Mouse (Mus musculus) forebrain, embryonic 16.5 days (tissue): ENCODE measurements around the gene Ggcx. TPM values are rescaled to one million over a fixed set of nuclear protein-coding genes. Genes with fewer than 3 reads are reported as not detected.

Source experiments
- ATAC-seq: fragments of 200-750 bp; cut with Nextera tagmentation; 2 replicates; pipeline ENCODE4 v1.8.0; 2017; ENCODE audit warnings: mild to moderate bottlenecking, moderate library complexity
- H3K27ac ChIP-seq: fragments of 300-500 bp; sonication (generic); 2 replicates; pipeline ENCODE4 v1.5.1; 2014; ENCODE audit warnings: low read length, control low read depth
- H3K27me3 ChIP-seq: fragments of 300-500 bp; sonication (generic); replicated peaks from 2 replicates; pipeline ENCODE4 v1.6.1; 2014; ENCODE audit warnings: low read length; ENCODE audit not compliant: control insufficient read depth, insufficient read depth
- H3K36me3 ChIP-seq: fragments of 300-500 bp; sonication (generic); 2 replicates; pipeline ENCODE4 v1.6.1; 2014; ENCODE audit not compliant: control insufficient read depth, insufficient read depth
- H3K4me1 ChIP-seq: fragments of 300-500 bp; sonication (generic); replicated peaks from 2 replicates; pipeline ENCODE4 v1.6.1; 2014; ENCODE audit warnings: low read length; ENCODE audit not compliant: control insufficient read depth, insufficient read depth
- H3K4me2 ChIP-seq: fragments of 300-500 bp; sonication (generic); 2 replicates; pipeline ENCODE4 v1.6.1; 2014; ENCODE audit warnings: mild to moderate bottlenecking, low read length, control low read depth
- H3K4me3 ChIP-seq: fragments of 300-500 bp; sonication (generic); replicated peaks from 2 replicates; pipeline ENCODE4 v1.5.1; 2014; ENCODE audit warnings: mild to moderate bottlenecking, low read length, control low read depth
- H3K9ac ChIP-seq: fragments of 300-500 bp; sonication (generic); replicated peaks from 2 replicates; pipeline ENCODE4 v1.6.1; 2014; ENCODE audit warnings: low read depth, low read length, control low read depth
- H3K9me3 ChIP-seq: fragments of 300-500 bp; sonication (generic); 2 replicates; pipeline ENCODE4 v1.6.1; 2016; ENCODE audit warnings: low read length; ENCODE audit not compliant: control insufficient read depth
- WGBS: fragments of 180-500 bp; shearing (Covaris S2); extraction: QIAGEN DNeasy Blood & Tissue Kit; methylation state at CpG from one replicate; pipeline ENCODE4 v1.1.7; 2014; 5-methylcytosine and 5-hydroxymethylcytosine counted together
- polyA plus RNA-seq: library from polyadenylated mRNA; unstranded; fragments of >200 nt; fragmentation: Nextera tagmentation; extraction: Ambion mirVana; gene quantifications from 2 replicates; pipeline ENCODE4 v1.2.1, GENCODE M21; 2015

Ggcx gene
- polyA plus RNA-seq, 1 experiment from 2014 or later: 17.2 TPM

- no peak for ATAC-seq
- Histone ChIP-seq H3K4me2 (no peak overlapping the region), H3K27me3 (no peaks in the 10 kb centered on the region; the same call in 1 of the 2 replicates), H3K36me3 (no peaks in the 10 kb centered on the region), H3K4me1 (peaks cover 11% of the 10 kb centered on the region), H3K27ac (no peak overlapping the region), H3K4me3 (no peak overlapping the region), H3K9ac (no peak overlapping the region), H3K9me3 (no peaks in the 10 kb centered on the region)
- 88% methylated on average over 5 of the region's 5 CpGs for WGBS
Observed at GRCm38 (mm10) chr6:72392341-72392740, 21.8 kb upstream of the Ggcx start.

- ATAC-seq: no peak
Observed at GRCm38 (mm10) chr6:72396837-72397251, 17.3 kb upstream of the Ggcx start.

GRCm38 (mm10) chr6:72399967-72400366 lies 14.1 kb upstream of the Ggcx start:
- WGBS: 70% methylated on average over 2 of the region's 2 CpGs

More at GRCm38 (mm10) chr6:72396837-72397251, 17.3 kb upstream of the Ggcx start:
- Histone ChIP-seq H3K27me3 (no peaks in the 10 kb centered on the region), H3K9me3 (no peaks in the 10 kb centered on the region), H3K4me1 (no peaks in the 10 kb centered on the region), H3K9ac (no peak overlapping the region), H3K4me3 (no peak overlapping the region), H3K4me2 (no peak overlapping the region), H3K27ac (no peak overlapping the region), H3K36me3 (no peaks in the 10 kb centered on the region)
- 82% methylated on average over 10 of the region's 10 CpGs for WGBS

GRCm38 (mm10) chr6:72401875-72402274 lies 12.2 kb upstream of the Ggcx start:
- H3K27me3 ChIP-seq: no peaks in the 10 kb centered on the region
- ATAC-seq: 0 out of 2 replicates have a peak, but pooled peaks have one; percentile 38
- 25% methylated on average over 7 of the region's 7 CpGs for WGBS
- no peak overlapping the region for H3K4me2 ChIP-seq
- H3K9me3 ChIP-seq: no peaks in the 10 kb centered on the region
- no peak overlapping the region for H3K27ac ChIP-seq
- H3K4me1 ChIP-seq: no peaks in the 10 kb centered on the region
- H3K36me3 ChIP-seq: no peaks in the 10 kb centered on the region
- no peak overlapping the region for H3K9ac ChIP-seq
- no peak overlapping the region for H3K4me3 ChIP-seq

More at GRCm38 (mm10) chr6:72399967-72400366, 14.1 kb upstream of the Ggcx start:
- Histone ChIP-seq H3K9ac (no peak overlapping the region), H3K4me1 (no peaks in the 10 kb centered on the region), H3K4me2 (no peak overlapping the region), H3K36me3 (no peaks in the 10 kb centered on the region), H3K9me3 (no peaks in the 10 kb centered on the region), H3K4me3 (no peak overlapping the region), H3K27ac (no peak overlapping the region), H3K27me3 (no peaks in the 10 kb centered on the region)
- ATAC-seq: no peak

- no peak overlapping the region for H3K9ac ChIP-seq
- no peaks in the 10 kb centered on the region for H3K27me3 ChIP-seq
- H3K9me3 ChIP-seq: no peaks in the 10 kb centered on the region
- 84% methylated on average over 7 of the region's 7 CpGs for WGBS
- no peaks in the 10 kb centered on the region for H3K36me3 ChIP-seq
- ATAC-seq: no peak
- no peaks in the 10 kb centered on the region for H3K4me1 ChIP-seq
- H3K4me3 ChIP-seq: no peak overlapping the region
- H3K27ac ChIP-seq: no peak overlapping the region
- H3K4me2 ChIP-seq: no peak overlapping the region
Observed at GRCm38 (mm10) chr6:72405356-72405755, 8.8 kb upstream of the Ggcx start.

- Histone ChIP-seq H3K4me2 (no peak overlapping the region), H3K27me3 (no peaks in the 10 kb centered on the region), H3K27ac (no peak overlapping the region), H3K9me3 (no peaks in the 10 kb centered on the region), H3K9ac (no peak overlapping the region), H3K4me3 (no peak overlapping the region), H3K4me1 (no peaks in the 10 kb centered on the region), H3K36me3 (no peaks in the 10 kb centered on the region)
- 2% methylated on average over 5 of the region's 5 CpGs for WGBS
- ATAC-seq: peak; percentile 45
Observed at GRCm38 (mm10) chr6:72407119-72407518, 7.0 kb upstream of the Ggcx start.

GRCm38 (mm10) chr6:72409567-72409966 lies 4.5 kb upstream of the Ggcx start:
- Histone ChIP-seq H3K4me3 (no peak overlapping the region), H3K9me3 (no peaks in the 10 kb centered on the region), H3K4me2 (no peak overlapping the region), H3K36me3 (no peaks in the 10 kb centered on the region), H3K4me1 (peaks cover 4% of the 10 kb centered on the region; the same call in 1 of the 2 replicates), H3K27me3 (no peaks in the 10 kb centered on the region), H3K27ac (no peak overlapping the region), H3K9ac (no peak overlapping the region)
- 10% methylated on average over 3 of the region's 3 CpGs for WGBS
- no peak for ATAC-seq

GRCm38 (mm10) chr6:72410003-72410402 lies 4.1 kb upstream of the Ggcx start:
- no peak overlapping the region for H3K4me2 ChIP-seq
- 25% methylated on average over 1 of the region's 1 CpGs for WGBS
- H3K27ac ChIP-seq: no peak overlapping the region
- H3K4me1 ChIP-seq: peaks cover 8% of the 10 kb centered on the region
- no peak overlapping the region for H3K9ac ChIP-seq
- no peaks in the 10 kb centered on the region for H3K9me3 ChIP-seq
- H3K27me3 ChIP-seq: no peaks in the 10 kb centered on the region
- no peak overlapping the region for H3K4me3 ChIP-seq
- no peak for ATAC-seq
- H3K36me3 ChIP-seq: no peaks in the 10 kb centered on the region

GRCm38 (mm10) chr6:72410518-72410917 lies 3.6 kb upstream of the Ggcx start:
- Histone ChIP-seq H3K9ac (no peak overlapping the region), H3K9me3 (no peaks in the 10 kb centered on the region), H3K36me3 (no peaks in the 10 kb centered on the region), H3K27ac (no peak overlapping the region), H3K4me3 (no peak overlapping the region), H3K27me3 (no peaks in the 10 kb centered on the region), H3K4me2 (no peak overlapping the region), H3K4me1 (peaks cover 11% of the 10 kb centered on the region)
- ATAC-seq: no peak
- 91% methylated on average over 7 of the region's 7 CpGs for WGBS

GRCm38 (mm10) chr6:72415181-72415580 lies 1.1 kb downstream of the Ggcx start:
- Histone ChIP-seq H3K9ac (no peak overlapping the region), H3K27me3 (no peaks in the 10 kb centered on the region), H3K36me3 (0 out of 2 replicates have a peak, but pooled peaks cover 2% of the 10 kb centered on the region), H3K27ac (no peak overlapping the region), H3K4me3 (no peak overlapping the region), H3K4me2 (peak overlapping the region; percentile 79), H3K4me1 (peaks cover 20% of the 10 kb centered on the region), H3K9me3 (no peaks in the 10 kb centered on the region)
- no peak for ATAC-seq
- 88% methylated on average over 5 of the region's 5 CpGs for WGBS
